Mouse (Mus musculus): Measurements from ENCODE around the gene Usp12.

Usp12 gene

GRCm38 (mm10) chr5:146795728-146796127, 922 bp upstream of the Usp12 start:
- no peak for DNase-seq

GRCm38 (mm10) chr5:146794084-146794852, 538 bp downstream of the Usp12 start:
- DNase-seq, result peak in 1 of 2 experiments; percentile 58

GRCm38 (mm10) chr5:146793630-146794083, 1.1 kb downstream of the Usp12 start:
- no peak for DNase-seq

GRCm38 (mm10) chr5:146792140-146792791, 2.5 kb downstream of the Usp12 start:
- no peak for DNase-seq

- DNase-seq, result peak; percentile 68 to 72
Observed at GRCm38 (mm10) chr5:146790944-146791343, 3.9 kb downstream of the Usp12 start.

GRCm38 (mm10) chr5:146789413-146789812, 5.4 kb downstream of the Usp12 start:
- DNase-seq, result no peak

GRCm38 (mm10) chr5:146786123-146786522, 8.7 kb downstream of the Usp12 start:
- no peak for DNase-seq

GRCm38 (mm10) chr5:146783891-146784290, 10.9 kb downstream of the Usp12 start:
- no peak for DNase-seq

GRCm38 (mm10) chr5:146783300-146783699, 11.5 kb downstream of the Usp12 start:
- DNase-seq, result no peak

- DNase-seq, result no peak
Observed at GRCm38 (mm10) chr5:146781663-146782062, 13.1 kb downstream of the Usp12 start.

- no peak for DNase-seq
Observed at GRCm38 (mm10) chr5:146779931-146780330, 14.9 kb downstream of the Usp12 start.

GRCm38 (mm10) chr5:146776988-146777639, 17.7 kb downstream of the Usp12 start:
- peak; percentile 86 to 88 for DNase-seq

- DNase-seq, result no peak
Observed at GRCm38 (mm10) chr5:146771982-146772381, 22.8 kb downstream of the Usp12 start.

- DNase-seq, result no peak
Observed at GRCm38 (mm10) chr5:146770002-146770848, 24.6 kb downstream of the Usp12 start.

GRCm38 (mm10) chr5:146765791-146766190, 29.0 kb downstream of the Usp12 start:
- DNase-seq, result no peak

- no peak for DNase-seq
Observed at GRCm38 (mm10) chr5:146759159-146759558, 35.6 kb downstream of the Usp12 start.

GRCm38 (mm10) chr5:146757921-146758320, 36.9 kb downstream of the Usp12 start:
- no peak for DNase-seq

GRCm38 (mm10) chr5:146757316-146757715, 37.5 kb downstream of the Usp12 start:
- no peak for DNase-seq

GRCm38 (mm10) chr5:146753181-146753580, 41.6 kb downstream of the Usp12 start:
- no peak for DNase-seq

GRCm38 (mm10) chr5:146750958-146751357, 43.8 kb downstream of the Usp12 start:
- DNase-seq, result no peak

- peak; percentile 57 to 60 for DNase-seq
Observed at GRCm38 (mm10) chr5:146750273-146750672, 44.5 kb downstream of the Usp12 start.

GRCm38 (mm10) chr5:146749857-146750256, 44.9 kb downstream of the Usp12 start:
- no peak for DNase-seq

All from cerebellum, postnatal 36 days (tissue).